Mouse (Mus musculus) limb, embryonic 14.5 days (tissue): ENCODE data around the gene Rabgap1l. TPM values are rescaled to one million over a fixed set of nuclear protein-coding genes. Genes with fewer than 3 reads are reported as not detected.
A peak's percentile ranks its signal among the peaks of the same experiment; 100 is the strongest.
"Not testable (repeated sequence)": the region's sequence is repeated elsewhere in the genome, so short reads cannot be mapped to it uniquely, and the experiment has no call there.

Experiments used
- ATAC-seq: fragments of 200-750 bp; cut with Nextera tagmentation; 2 replicates; pipeline ENCODE4 v1.8.0; 2017; ENCODE audit warnings: low read depth, moderate number of reproducible peaks, moderate TSS enrichment; ENCODE audit not compliant: low FRiP score
- DNase-seq: peaks from one replicate; pipeline ENCODE4 v3.0.0-alpha.2; 2015; ENCODE audit warnings: low spot score
- H3K27ac ChIP-seq: fragments of 300-500 bp; sonication (generic); replicated peaks from 2 replicates; pipeline ENCODE4 v1.5.1; 2014; ENCODE audit warnings: low read depth, mild to moderate bottlenecking, low read length, moderate library complexity, mixed read lengths
- H3K27me3 ChIP-seq: fragments of 300-500 bp; sonication (generic); 2 replicates; pipeline ENCODE4 v1.6.1; 2014; ENCODE audit warnings: low read length, mixed read lengths; ENCODE audit not compliant: control insufficient read depth, insufficient read depth
- H3K36me3 ChIP-seq: fragments of 300-500 bp; sonication (generic); 2 replicates; pipeline ENCODE4 v1.6.1; 2014; ENCODE audit warnings: mild to moderate bottlenecking, low read length, moderate library complexity, mixed read lengths; ENCODE audit not compliant: control insufficient read depth, insufficient read depth
- H3K4me1 ChIP-seq: fragments of 300-500 bp; sonication (generic); 2 replicates; pipeline ENCODE4 v1.6.1; 2014; ENCODE audit warnings: antibody characterized with exemption, low read length, mixed read lengths; ENCODE audit not compliant: control insufficient read depth, insufficient read depth
- H3K4me2 ChIP-seq: fragments of 300-500 bp; sonication (generic); replicated peaks from 2 replicates; pipeline ENCODE4 v1.6.1; 2014; ENCODE audit warnings: low read depth, mild to moderate bottlenecking, low read length, moderate library complexity; ENCODE audit not compliant: severe bottlenecking
- H3K4me3 ChIP-seq: fragments of 300-500 bp; sonication (generic); replicated peaks from 2 replicates; pipeline ENCODE4 v1.5.1; 2014; ENCODE audit warnings: low read length
- H3K9ac ChIP-seq: fragments of 300-500 bp; sonication (generic); 2 replicates; pipeline ENCODE4 v1.6.1; 2014; ENCODE audit warnings: mild to moderate bottlenecking, low read depth, low read length, moderate library complexity; ENCODE audit not compliant: severe bottlenecking
- H3K9me3 ChIP-seq: fragments of 300-500 bp; sonication (generic); 2 replicates; pipeline ENCODE4 v1.6.1; 2016; ENCODE audit warnings: low read length; ENCODE audit not compliant: control insufficient read depth
- POLR2A ChIP-seq: fragments of 200-500 bp; IDR thresholded peaks from 2 replicates; pipeline ENCODE4 v1.8.0; 2012; ENCODE audit warnings: inconsistent platforms, mild to moderate bottlenecking, moderate library complexity, borderline replicate concordance; ENCODE audit not compliant: insufficient read depth, insufficient read length; ENCODE audit errors: extremely low read depth
- WGBS: fragments of 180-500 bp; shearing (Covaris S2); extraction: QIAGEN DNeasy Blood & Tissue Kit; methylation state at CpG from one replicate; pipeline ENCODE4 v1.1.7; 2014; 5-methylcytosine and 5-hydroxymethylcytosine counted together
- polyA plus RNA-seq, 2 experiments: library from polyadenylated mRNA; depleted of rRNA in 1 of 2; stranded (reverse) in 1 of 2; unstranded in 1 of 2; fragments of >200 nt; fragmentation: Nextera tagmentation in 1 of 2; extraction: Ambion mirVana in 1 of 2; gene quantifications; 2 replicates each; pipeline versions ENCODE4 v1.2.1 to v1.2.3; 2012 to 2014

Rabgap1l gene
- polyA plus RNA-seq, 2 experiments, result 13.3 to 19.3 TPM

GRCm38 (mm10) chr1:160651691-160652090, 141.3 kb downstream of the Rabgap1l start:
- no peak overlapping the region for H3K4me3 ChIP-seq
- ATAC-seq, result no peak
- no peaks in the 10 kb centered on the region for H3K27me3 ChIP-seq
- H3K9me3 ChIP-seq, result no peaks in the 10 kb centered on the region
- H3K4me1 ChIP-seq, result peaks cover 6% of the 10 kb centered on the region; the same call in 1 of the 2 replicates
- no peak for DNase-seq
- no peak overlapping the region for H3K4me2 ChIP-seq
- WGBS, result 47% methylated on average over 3 of the region's 3 CpGs
- no peak overlapping the region for H3K9ac ChIP-seq
- TF ChIP-seq POLR2A, result no peak
- H3K27ac ChIP-seq, result no peak overlapping the region
- no peaks in the 10 kb centered on the region for H3K36me3 ChIP-seq

DNA sequence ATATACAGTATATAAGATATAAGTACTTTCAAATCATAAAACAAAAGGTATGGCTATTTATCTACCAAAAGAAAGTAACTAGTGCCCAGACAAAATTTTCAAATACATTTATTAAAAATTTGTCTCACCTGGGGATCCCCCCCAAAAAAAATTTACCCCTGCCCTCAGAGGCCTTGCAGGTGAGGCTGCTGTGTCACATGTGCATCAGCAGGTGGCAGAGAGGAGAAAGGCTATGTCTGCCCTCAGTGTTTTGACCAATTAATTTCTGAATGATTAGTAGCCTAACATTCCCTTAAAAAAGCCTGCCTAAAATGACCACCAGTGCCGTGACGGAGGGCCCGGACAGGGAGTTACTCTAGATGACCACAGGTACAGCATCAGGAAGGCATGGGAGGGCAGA, 147.6 kb downstream of the Rabgap1l start:
- Histone ChIP-seq H3K4me2 (no peak overlapping the region), H3K4me1 (peaks cover 6% of the 10 kb centered on the region; the same call in 1 of the 2 replicates), H3K27me3 (no peaks in the 10 kb centered on the region), H3K9me3 (no peaks in the 10 kb centered on the region), H3K27ac (no peak overlapping the region), H3K4me3 (no peak overlapping the region), H3K9ac (no peak overlapping the region), H3K36me3 (no peaks in the 10 kb centered on the region)
- ATAC-seq, result no peak
- WGBS, result 83% methylated on average over 3 of the region's 3 CpGs
- TF ChIP-seq POLR2A, result no peak
- no peak for DNase-seq

DNA sequence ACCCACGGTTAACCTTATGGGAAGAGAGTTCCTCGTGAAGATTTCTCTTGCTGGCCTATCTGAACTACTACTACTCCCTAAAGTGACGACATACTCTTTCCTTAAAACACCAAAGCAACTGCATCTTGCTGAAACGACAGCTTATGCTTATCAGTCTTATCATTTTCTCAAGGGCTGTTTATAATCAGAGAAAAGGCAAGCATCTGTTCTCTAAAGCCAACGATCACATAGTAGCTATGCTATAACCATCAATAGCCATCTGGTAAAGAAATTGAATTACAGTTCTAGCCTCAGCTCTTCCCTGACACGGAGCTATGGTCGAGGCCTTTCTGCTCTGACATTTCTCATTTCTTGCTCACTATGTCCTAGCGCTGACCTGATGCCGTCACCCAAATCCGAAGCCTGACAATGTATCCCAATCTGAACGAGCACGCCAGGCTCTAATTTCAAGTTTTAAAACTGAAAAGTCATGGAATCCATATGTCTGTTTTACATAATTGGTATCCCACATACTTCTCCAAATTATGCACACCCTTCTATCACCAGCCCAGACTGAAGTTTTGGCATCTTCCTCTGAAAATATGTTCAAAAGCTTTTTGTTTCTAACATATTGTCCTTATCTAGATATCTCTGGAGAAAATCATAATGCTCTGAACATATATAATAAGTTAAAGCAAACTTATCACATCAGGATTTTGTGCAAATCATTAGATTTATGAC, 164.6 kb downstream of the Rabgap1l start:
- Histone ChIP-seq H3K27me3 (no peaks in the 10 kb centered on the region), H3K36me3 (no peaks in the 10 kb centered on the region), H3K4me2 (no peak overlapping the region), H3K27ac (no peak overlapping the region), H3K9me3 (no peaks in the 10 kb centered on the region), H3K4me1 (0 out of 2 replicates have a peak, but pooled peaks cover 4% of the 10 kb centered on the region), H3K9ac (no peak overlapping the region), H3K4me3 (no peak overlapping the region)
- DNase-seq, result no peak
- no peak for ATAC-seq
- TF ChIP-seq POLR2A, result no peak
- WGBS, result 77% methylated on average over 12 of the region's 12 CpGs

DNA sequence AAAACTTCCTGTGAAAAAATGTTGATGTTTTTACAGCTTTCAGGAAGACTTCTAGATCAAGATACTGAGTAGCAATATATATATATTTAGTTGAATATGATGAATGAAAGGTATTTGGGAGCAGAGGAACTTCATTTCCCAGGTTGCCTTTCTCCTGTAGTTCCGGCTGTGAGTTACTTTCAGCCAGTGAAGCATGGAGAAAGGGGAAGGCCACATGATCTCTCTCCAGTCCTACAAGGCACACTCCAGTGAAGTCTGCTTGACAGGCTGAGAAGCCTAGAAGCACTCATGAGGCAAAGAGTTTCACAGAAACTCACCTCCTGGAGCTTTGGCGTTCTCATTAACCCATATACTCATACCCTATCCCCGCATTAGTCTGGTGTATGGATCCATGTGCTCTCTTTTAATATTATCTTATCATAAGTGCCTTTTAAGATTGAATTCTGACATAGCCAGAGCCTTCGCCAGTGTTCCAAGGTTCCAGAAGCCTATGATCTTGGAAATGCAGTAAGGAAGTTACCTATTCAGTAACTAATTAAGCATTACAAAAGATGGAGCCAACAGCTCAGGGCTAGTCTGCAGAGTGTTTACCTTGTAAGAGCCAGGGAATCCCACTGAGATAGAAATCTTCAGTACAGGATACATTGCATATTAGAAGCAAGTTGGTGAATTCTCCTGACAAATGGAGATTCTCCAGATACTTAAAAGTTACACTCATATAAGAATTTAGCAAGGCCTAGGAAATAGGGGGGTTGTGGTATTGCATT, 168.5 kb downstream of the Rabgap1l start:
- not testable (repeated sequence) for H3K9ac ChIP-seq, H3K27ac ChIP-seq, H3K4me1 ChIP-seq, H3K27me3 ChIP-seq, H3K36me3 ChIP-seq, H3K4me3 ChIP-seq, H3K9me3 ChIP-seq, ATAC-seq, DNase-seq, H3K4me2 ChIP-seq
- WGBS, result 80% methylated on average over 4 of the region's 4 CpGs

DNA sequence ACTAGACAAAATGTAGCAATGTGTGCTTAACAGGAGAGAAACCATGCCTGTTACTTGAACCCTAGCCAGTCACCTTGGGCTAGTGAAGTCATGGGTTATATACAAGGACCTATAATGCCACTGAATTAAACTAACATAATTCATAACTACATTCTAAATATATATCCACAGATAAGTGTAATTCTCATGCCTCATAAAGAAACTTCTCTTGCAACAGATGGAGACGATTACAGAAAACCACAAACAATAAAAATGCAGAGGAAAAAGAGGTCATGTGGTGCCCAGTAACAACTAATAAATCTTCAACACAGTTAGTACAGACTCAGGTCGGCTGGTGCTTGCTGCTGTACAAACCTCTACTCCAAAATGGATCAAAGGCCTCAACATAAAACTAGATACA, 174.8 kb downstream of the Rabgap1l start:
- Histone ChIP-seq H3K9ac (no peak overlapping the region), H3K4me1 (no peaks in the 10 kb centered on the region), H3K27me3 (no peaks in the 10 kb centered on the region), H3K4me2 (no peak overlapping the region), H3K9me3 (no peaks in the 10 kb centered on the region), H3K36me3 (no peaks in the 10 kb centered on the region), H3K27ac (no peak overlapping the region), H3K4me3 (no peak overlapping the region)
- DNase-seq (peak; percentile 31), ATAC-seq (no peak)
- TF ChIP-seq POLR2A, result no peak
- 14% methylated on average over 2 of the region's 2 CpGs for WGBS
